Mouse (Mus musculus) kidney, postnatal 0 days (tissue): ENCODE measurements around the gene Tm9sf3. TPM values are rescaled to one million over a fixed set of nuclear protein-coding genes. Genes with fewer than 3 reads are reported as not detected.
A peak's percentile ranks its signal among the peaks of the same experiment; 100 is the strongest.
"Not testable (repeated sequence)": the region's sequence is repeated elsewhere in the genome, so short reads cannot be mapped to it uniquely, and the experiment has no call there.

Source experiments
- ATAC-seq: fragments of 200-750 bp; cut with Nextera tagmentation; replicated peaks from 2 replicates; pipeline ENCODE4 v1.8.0; 2017; ENCODE audit warnings: low read depth, moderate number of reproducible peaks, moderate TSS enrichment, moderate library complexity; ENCODE audit not compliant: low FRiP score
- DNase-seq: peaks from one replicate; pipeline ENCODE4 v3.0.0-alpha.2; 2016; ENCODE audit warnings: low spot score
- H3K27ac ChIP-seq: fragments of 300-500 bp; sonication (generic); 2 replicates; pipeline ENCODE4 v1.5.1; 2014; ENCODE audit warnings: mild to moderate bottlenecking
- H3K27me3 ChIP-seq: fragments of 300-500 bp; sonication (generic); 2 replicates; pipeline ENCODE4 v1.6.1; 2014; ENCODE audit warnings: low read length, mixed read lengths; ENCODE audit not compliant: insufficient read depth
- H3K36me3 ChIP-seq: fragments of 300-500 bp; sonication (generic); 2 replicates; pipeline ENCODE4 v1.6.1; 2014; ENCODE audit warnings: low read length, mixed read lengths; ENCODE audit not compliant: insufficient read depth
- H3K4me1 ChIP-seq: fragments of 300-500 bp; sonication (generic); replicated peaks from 2 replicates; pipeline ENCODE4 v1.6.1; 2014; ENCODE audit warnings: antibody characterized with exemption, low read length, mixed read lengths; ENCODE audit not compliant: insufficient read depth
- H3K4me2 ChIP-seq: fragments of 300-500 bp; sonication (generic); 2 replicates; pipeline ENCODE4 v1.6.1; 2014; ENCODE audit warnings: mild to moderate bottlenecking, low read length, moderate library complexity, mixed read lengths
- H3K4me3 ChIP-seq: fragments of 300-500 bp; sonication (generic); replicated peaks from 2 replicates; pipeline ENCODE4 v1.5.1; 2014; ENCODE audit warnings: low read depth, low read length
- H3K9ac ChIP-seq: fragments of 300-500 bp; sonication (generic); 2 replicates; pipeline ENCODE4 v1.6.1; 2014; ENCODE audit warnings: low read depth, low read length
- H3K9me3 ChIP-seq: fragments of 300-500 bp; sonication (generic); replicated peaks from 2 replicates; pipeline ENCODE4 v1.6.1; 2016; ENCODE audit warnings: low read length, inconsistent platforms, mixed read lengths
- CTCF ChIP-seq: IDR thresholded peaks from 2 replicates; pipeline ENCODE4 v1.5.1; 2016; ENCODE audit warnings: antibody characterized with exemption, low read depth, mild to moderate bottlenecking, moderate library complexity
- WGBS: fragments of 180-500 bp; shearing (Covaris S2); extraction: QIAGEN DNeasy Blood & Tissue Kit; methylation state at CpG from one replicate; pipeline ENCODE4 v1.1.7; 2014; 5-methylcytosine and 5-hydroxymethylcytosine counted together
- polyA plus RNA-seq: library from polyadenylated mRNA; unstranded; fragments of >200 nt; fragmentation: Nextera tagmentation; extraction: Ambion mirVana; gene quantifications from 2 replicates; pipeline ENCODE4 v1.2.1, GENCODE M21; 2015

Tm9sf3 gene
- 135 and 138 TPM in 2 replicates for polyA plus RNA-seq

DNA sequence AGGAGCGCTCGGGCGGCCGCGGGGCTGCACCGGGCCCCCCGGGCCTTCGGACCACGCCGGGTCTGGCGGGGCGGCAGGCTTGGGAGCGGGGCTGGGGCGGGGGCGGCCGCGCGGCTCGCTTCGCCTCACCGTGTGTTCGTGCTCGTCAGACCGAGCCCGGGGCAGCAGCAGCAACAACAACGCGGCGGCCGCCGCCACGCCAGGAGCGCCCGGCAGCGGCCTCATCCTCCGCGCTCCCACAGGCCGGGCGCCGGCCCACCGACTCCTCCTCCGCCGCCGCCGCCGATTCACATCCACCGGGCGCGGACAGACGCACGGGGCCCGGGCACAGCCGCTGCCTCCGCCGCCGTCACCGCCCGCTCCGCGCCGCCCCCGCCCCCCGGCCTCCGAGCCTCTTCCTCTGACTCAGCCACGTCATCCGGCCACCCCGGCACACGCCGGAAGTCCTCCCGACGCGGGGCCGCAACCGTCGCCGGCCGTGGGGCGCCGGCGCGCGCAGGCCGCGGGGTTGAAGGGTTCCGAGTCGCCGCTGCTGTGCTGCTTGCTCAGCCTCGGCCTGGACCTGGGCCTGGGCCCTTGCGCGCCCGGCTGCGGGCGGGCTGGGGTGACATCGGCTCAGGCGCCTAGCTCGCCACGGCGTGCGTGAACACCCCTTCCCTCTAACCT is at the start of gene Tm9sf3:
Tm9sf3 (minus strand) TSS at position 368 of the 666 bp plus-strand sequence.
- TF ChIP-seq CTCF, result no peak

DNA sequence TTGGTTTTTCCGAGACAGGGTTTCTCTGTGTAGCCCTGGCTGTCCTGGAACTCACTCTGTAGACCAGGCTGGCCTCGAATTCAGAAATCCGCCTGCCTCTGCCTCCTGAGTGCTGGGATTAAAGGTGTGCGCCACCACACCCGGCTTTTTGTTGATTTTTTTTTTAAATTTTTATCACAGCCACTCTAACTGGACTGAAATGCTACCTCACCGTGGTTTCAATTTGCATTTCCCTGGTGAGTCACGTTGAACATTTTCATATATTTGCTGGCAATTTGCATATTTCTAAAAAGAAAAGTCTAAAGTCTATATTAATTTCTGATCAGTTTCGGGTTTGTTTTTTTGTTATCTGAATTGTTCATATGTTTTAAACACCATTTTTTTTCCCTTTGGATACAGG is 48.8 kb upstream of the Tm9sf3 start:
- not testable (repeated sequence) for H3K9me3 ChIP-seq, H3K27ac ChIP-seq, DNase-seq, H3K27me3 ChIP-seq, H3K9ac ChIP-seq, H3K4me3 ChIP-seq, H3K4me1 ChIP-seq, H3K4me2 ChIP-seq, ATAC-seq, H3K36me3 ChIP-seq
- WGBS, result 93% methylated on average over 8 of the region's 8 CpGs

More for the DNA sequence above, at the start of gene Tm9sf3:
- Histone ChIP-seq H3K27ac (peak within 1 kb of the TSS; percentile 100), H3K36me3 (no peaks in the 10 kb centered on the region), H3K4me1 (peaks cover 31% of the 10 kb centered on the region), H3K27me3 (no peaks in the 10 kb centered on the region), H3K4me2 (peak within 1 kb of the TSS; percentile 82), H3K9ac (peak within 1 kb of the TSS; percentile 99), H3K9me3 (no peaks in the 10 kb centered on the region), H3K4me3 (peak within 1 kb of the TSS; percentile 92)
- WGBS, result under 1% methylated on average over 62 of the region's 98 CpGs
- ATAC-seq (peak; percentile 92), DNase-seq (peak; percentile 91)

DNA sequence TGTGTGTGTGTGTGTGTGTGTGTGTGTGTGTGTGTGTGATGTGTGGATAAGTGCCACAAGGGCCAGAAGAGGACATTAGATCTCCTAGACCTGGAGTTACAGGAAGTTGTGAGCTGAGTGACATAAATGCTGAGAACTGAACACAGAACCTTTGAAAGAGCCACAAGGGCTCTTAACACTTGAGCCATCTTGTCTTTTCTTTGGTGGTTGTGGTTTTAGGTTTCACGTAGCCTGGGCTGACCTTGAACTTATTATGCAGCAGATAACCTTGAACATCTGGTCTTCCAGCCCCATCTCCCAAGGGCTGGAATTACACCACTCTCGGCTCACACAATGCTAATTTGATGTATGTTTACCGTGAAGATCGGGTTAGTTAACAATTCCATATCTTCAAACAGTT is 48.2 kb upstream of the Tm9sf3 start:
- Histone ChIP-seq H3K27ac (no peak overlapping the region), H3K9ac (no peak overlapping the region), H3K27me3 (no peaks in the 10 kb centered on the region), H3K9me3 (no peaks in the 10 kb centered on the region), H3K36me3 (no peaks in the 10 kb centered on the region), H3K4me2 (no peak overlapping the region), H3K4me3 (no peak overlapping the region), H3K4me1 (no peaks in the 10 kb centered on the region)
- no peak for TF ChIP-seq CTCF
- ATAC-seq (no peak), DNase-seq (no peak)
- 70% methylated on average over 4 of the region's 4 CpGs for WGBS

DNA sequence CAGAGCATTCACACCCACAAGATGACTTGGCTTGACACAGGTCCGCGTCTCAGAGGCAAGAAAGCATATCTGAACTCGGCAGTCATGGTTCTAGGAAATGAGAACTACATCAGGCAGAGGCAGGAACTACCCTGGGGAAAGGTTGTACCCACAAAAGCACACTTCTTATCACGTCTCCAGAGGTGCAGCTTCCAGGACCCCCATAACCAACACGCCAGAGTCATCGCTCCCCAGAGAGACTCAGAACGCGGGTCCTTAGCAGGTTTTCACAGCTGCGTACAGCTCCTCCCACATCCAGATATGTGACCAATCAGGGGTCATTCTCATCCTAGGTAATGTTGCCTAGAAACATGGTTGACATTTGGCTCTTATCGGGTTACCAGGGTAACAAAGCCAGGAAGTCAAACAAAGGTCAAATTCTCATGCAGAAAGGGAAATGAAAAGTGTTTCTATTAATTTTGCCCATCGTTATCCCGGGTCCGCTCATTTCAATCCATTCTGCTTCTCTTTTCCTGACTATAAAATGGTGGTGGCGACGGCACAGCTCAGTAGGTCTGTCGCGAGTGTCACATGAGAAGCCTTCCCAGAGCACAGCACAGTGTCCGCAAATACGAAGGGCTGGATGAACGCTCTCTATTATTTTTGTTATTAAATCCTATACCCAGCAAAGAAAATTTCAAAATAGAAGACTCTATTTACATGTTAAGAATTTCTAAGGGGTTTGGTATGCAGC is 47.3 kb upstream of the Tm9sf3 start:
- Histone ChIP-seq H3K4me1 (no peaks in the 10 kb centered on the region), H3K27me3 (no peaks in the 10 kb centered on the region), H3K4me2 (peak overlapping the region; percentile 56), H3K4me3 (peak overlapping the region; percentile 13; the same call in 1 of the 2 replicates), H3K27ac (no peak overlapping the region), H3K9me3 (no peaks in the 10 kb centered on the region), H3K36me3 (no peaks in the 10 kb centered on the region), H3K9ac (no peak overlapping the region)
- TF ChIP-seq CTCF, result no peak
- ATAC-seq (0 out of 2 replicates have a peak, but pooled peaks have one; percentile 54), DNase-seq (peak; percentile 55)
- 16% methylated on average over 20 of the region's 20 CpGs for WGBS

DNA sequence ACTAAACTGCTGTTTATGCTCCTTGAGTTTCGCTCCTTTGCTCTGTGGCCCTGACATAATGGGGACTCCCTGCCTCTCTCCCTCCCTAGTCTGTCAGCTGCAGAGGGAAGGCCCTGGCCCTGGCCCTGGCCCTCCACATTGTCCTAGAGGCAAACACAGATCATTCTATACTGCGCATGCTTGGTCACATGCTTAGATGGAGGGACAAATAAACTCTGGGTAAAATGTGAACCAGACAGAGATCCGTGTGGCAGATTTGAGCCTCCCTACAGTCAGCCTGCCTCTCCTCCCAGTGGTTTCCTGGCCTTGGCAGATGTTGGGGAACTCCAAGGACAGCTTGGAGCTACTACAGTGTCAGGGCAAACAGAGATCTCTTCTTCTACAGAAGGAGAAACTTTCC is 40.1 kb upstream of the Tm9sf3 start:
- no peaks in the 10 kb centered on the region for H3K27me3 ChIP-seq
- no peaks in the 10 kb centered on the region for H3K36me3 ChIP-seq
- no peak overlapping the region for H3K4me3 ChIP-seq
- H3K9ac ChIP-seq, result no peak overlapping the region
- ATAC-seq (no peak), DNase-seq (no peak)
- no peak for TF ChIP-seq CTCF
- no peak overlapping the region for H3K4me2 ChIP-seq
- H3K4me1 ChIP-seq, result 0 out of 2 replicates have a peak, but pooled peaks cover 3% of the 10 kb centered on the region
- 51% methylated on average over 3 of the region's 3 CpGs for WGBS
- H3K9me3 ChIP-seq, result no peaks in the 10 kb centered on the region
- peak overlapping the region; percentile 27; the same call in 1 of the 2 replicates for H3K27ac ChIP-seq

DNA sequence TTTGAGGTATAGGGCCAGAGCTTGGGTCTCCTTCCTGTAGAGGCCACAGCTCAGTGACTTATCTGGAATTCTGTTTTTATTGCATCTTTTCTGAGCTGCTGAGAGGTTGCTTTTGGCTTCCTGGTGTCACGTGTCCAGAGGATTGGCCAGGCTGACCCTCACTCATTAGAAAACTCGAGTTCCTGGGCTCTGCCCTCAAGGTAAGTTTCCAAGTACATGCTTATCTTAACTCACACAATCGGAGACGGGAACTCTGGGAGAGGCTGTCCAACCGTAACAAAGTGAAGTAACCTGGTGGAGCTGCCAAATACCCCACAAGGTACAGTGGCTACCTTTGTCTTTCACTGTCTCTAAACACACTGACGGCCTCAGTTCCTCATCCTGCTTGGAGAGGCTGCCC is 39.6 kb upstream of the Tm9sf3 start:
- ATAC-seq (no peak), DNase-seq (no peak)
- H3K27ac ChIP-seq, result peak overlapping the region; percentile 27; the same call in 1 of the 2 replicates
- no peaks in the 10 kb centered on the region for H3K9me3 ChIP-seq
- no peak overlapping the region for H3K4me2 ChIP-seq
- H3K36me3 ChIP-seq, result no peaks in the 10 kb centered on the region
- no peak overlapping the region for H3K9ac ChIP-seq
- no peak for TF ChIP-seq CTCF
- 0 out of 2 replicates have a peak, but pooled peaks cover 3% of the 10 kb centered on the region for H3K4me1 ChIP-seq
- no peak overlapping the region for H3K4me3 ChIP-seq
- 37% methylated on average over 6 of the region's 6 CpGs for WGBS
- H3K27me3 ChIP-seq, result no peaks in the 10 kb centered on the region
